Mouse (Mus musculus) lung, embryonic 14.5 days (tissue): ENCODE data around the gene Fbxo11. TPM values are rescaled to one million over a fixed set of nuclear protein-coding genes. Genes with fewer than 3 reads are reported as not detected.

Source experiments
- ATAC-seq: fragments of 200-750 bp; cut with Nextera tagmentation; 2 replicates; pipeline ENCODE4 v1.8.0; 2017; ENCODE audit warnings: mild to moderate bottlenecking, moderate TSS enrichment, moderate library complexity; ENCODE audit not compliant: insufficient read depth
- DNase-seq: peaks from one replicate; pipeline ENCODE4 v3.0.0-alpha.2; 2015
- H3K27ac ChIP-seq: fragments of 300-500 bp; sonication (generic); 2 replicates; pipeline ENCODE4 v1.5.1; 2014; ENCODE audit warnings: low read depth, mild to moderate bottlenecking, moderate library complexity
- H3K27me3 ChIP-seq: fragments of 300-500 bp; sonication (generic); 2 replicates; pipeline ENCODE4 v1.6.1; 2014; ENCODE audit warnings: low read length, control low read depth; ENCODE audit not compliant: insufficient read depth
- H3K36me3 ChIP-seq: fragments of 300-500 bp; sonication (generic); 2 replicates; pipeline ENCODE4 v1.6.1; 2014; ENCODE audit warnings: control low read depth; ENCODE audit not compliant: insufficient read depth
- H3K4me1 ChIP-seq: fragments of 300-500 bp; sonication (generic); 2 replicates; pipeline ENCODE4 v1.6.1; 2014; ENCODE audit warnings: antibody characterized with exemption, control low read depth; ENCODE audit not compliant: insufficient read depth
- H3K4me2 ChIP-seq: fragments of 300-500 bp; sonication (generic); 2 replicates; pipeline ENCODE4 v1.6.1; 2014; ENCODE audit warnings: mild to moderate bottlenecking
- H3K4me3 ChIP-seq: fragments of 300-500 bp; sonication (generic); 2 replicates; pipeline ENCODE4 v1.5.1; 2014; ENCODE audit warnings: low read depth, low read length
- H3K9ac ChIP-seq: fragments of 300-500 bp; sonication (generic); 2 replicates; pipeline ENCODE4 v1.6.1; 2014
- H3K9me3 ChIP-seq: fragments of 300-500 bp; sonication (generic); 2 replicates; pipeline ENCODE4 v1.6.1; 2016; ENCODE audit warnings: low read depth, low read length, control low read depth
- CTCF ChIP-seq: IDR thresholded peaks from 2 replicates; pipeline ENCODE4 v1.5.1; 2016; ENCODE audit warnings: antibody characterized with exemption, low read depth
- WGBS: fragments of 180-500 bp; shearing (Covaris S2); extraction: QIAGEN DNeasy Blood & Tissue Kit; methylation state at CpG from one replicate; pipeline ENCODE4 v1.1.7; 2014; 5-methylcytosine and 5-hydroxymethylcytosine counted together
- polyA plus RNA-seq: library from polyadenylated mRNA; unstranded; fragments of >200 nt; fragmentation: Nextera tagmentation; extraction: Ambion mirVana; gene quantifications from 2 replicates; pipeline ENCODE4 v1.2.1, GENCODE M21; 2014

Gene Fbxo11
- polyA plus RNA-seq, 1 experiment from 2014 or later, result 27.1 TPM

GRCm38 (mm10) chr17:88058280-88058679, 6.8 kb downstream of the Fbxo11 start:
- DNase-seq, result no peak
- TF ChIP-seq CTCF, result no peak
- Histone ChIP-seq H3K4me2 (no peak overlapping the region), H3K27ac (no peak overlapping the region), H3K9me3 (no peaks in the 10 kb centered on the region), H3K36me3 (no peaks in the 10 kb centered on the region), H3K27me3 (no peaks in the 10 kb centered on the region), H3K4me3 (no peak overlapping the region), H3K9ac (no peak overlapping the region), H3K4me1 (peaks cover 9% of the 10 kb centered on the region; the same call in 1 of the 2 replicates)
- WGBS, result 41% methylated on average over 2 of the region's 2 CpGs
- no peak for ATAC-seq

GRCm38 (mm10) chr17:88057846-88058245, 7.2 kb downstream of the Fbxo11 start:
- ATAC-seq (no peak), DNase-seq (peak; percentile 50)
- Histone ChIP-seq H3K27ac (no peak overlapping the region), H3K9ac (no peak overlapping the region), H3K9me3 (no peaks in the 10 kb centered on the region), H3K4me1 (peaks cover 7% of the 10 kb centered on the region; the same call in 1 of the 2 replicates), H3K27me3 (no peaks in the 10 kb centered on the region), H3K4me2 (no peak overlapping the region), H3K4me3 (no peak overlapping the region), H3K36me3 (no peaks in the 10 kb centered on the region)
- no peak for TF ChIP-seq CTCF
- WGBS, result 85% methylated on average over 1 of the region's 1 CpGs

GRCm38 (mm10) chr17:88051679-88052078, 13.4 kb downstream of the Fbxo11 start:
- H3K27ac ChIP-seq, result no peak overlapping the region
- no peak for ATAC-seq
- no peak overlapping the region for H3K9ac ChIP-seq
- DNase-seq, result no peak
- H3K36me3 ChIP-seq, result no peaks in the 10 kb centered on the region
- no peak overlapping the region for H3K4me3 ChIP-seq
- TF ChIP-seq CTCF, result no peak
- no peak overlapping the region for H3K4me2 ChIP-seq
- 72% methylated on average over 4 of the region's 4 CpGs for WGBS
- H3K9me3 ChIP-seq, result no peaks in the 10 kb centered on the region
- no peaks in the 10 kb centered on the region for H3K27me3 ChIP-seq
- H3K4me1 ChIP-seq, result 0 out of 2 replicates have a peak, but pooled peaks cover 3% of the 10 kb centered on the region

- H3K4me2 ChIP-seq, result no peak overlapping the region
- no peak for TF ChIP-seq CTCF
- no peak overlapping the region for H3K4me3 ChIP-seq
- H3K9me3 ChIP-seq, result no peaks in the 10 kb centered on the region
- no peak for ATAC-seq
- DNase-seq, result no peak
- no peaks in the 10 kb centered on the region for H3K4me1 ChIP-seq
- 68% methylated on average over 1 of the region's 1 CpGs for WGBS
- no peaks in the 10 kb centered on the region for H3K27me3 ChIP-seq
- no peaks in the 10 kb centered on the region for H3K36me3 ChIP-seq
- no peak overlapping the region for H3K9ac ChIP-seq
- no peak overlapping the region for H3K27ac ChIP-seq
These were observed 14.2 kb downstream of the Fbxo11 start for GRCm38 (mm10) chr17:88050892-88051291.

- DNase-seq, result no peak
- Histone ChIP-seq H3K36me3 (no peaks in the 10 kb centered on the region), H3K4me3 (no peak overlapping the region), H3K9ac (no peak overlapping the region), H3K27ac (no peak overlapping the region), H3K9me3 (no peaks in the 10 kb centered on the region), H3K4me2 (no peak overlapping the region), H3K27me3 (no peaks in the 10 kb centered on the region), H3K4me1 (0 out of 2 replicates have a peak, but pooled peaks cover 3% of the 10 kb centered on the region)
- no peak for ATAC-seq
- TF ChIP-seq CTCF, result no peak
- WGBS, result 85% methylated on average over 2 of the region's 2 CpGs
These were observed 14.8 kb downstream of the Fbxo11 start for GRCm38 (mm10) chr17:88050318-88050717.

GRCm38 (mm10) chr17:88042099-88043086, 22.7 kb downstream of the Fbxo11 start:
- peak; percentile 12 for DNase-seq
- Histone ChIP-seq H3K27ac (no peak overlapping the region), H3K9me3 (no peaks in the 10 kb centered on the region), H3K4me3 (no peak overlapping the region), H3K27me3 (no peaks in the 10 kb centered on the region), H3K36me3 (0 out of 2 replicates have a peak, but pooled peaks cover 7% of the 10 kb centered on the region), H3K9ac (no peak overlapping the region), H3K4me2 (no peak overlapping the region), H3K4me1 (0 out of 2 replicates have a peak, but pooled peaks cover 5% of the 10 kb centered on the region)
- ATAC-seq, result peak; percentile 70
- WGBS, result 59% methylated on average over 12 of the region's 12 CpGs
- no peak for TF ChIP-seq CTCF

GRCm38 (mm10) chr17:88040810-88041209, 24.3 kb downstream of the Fbxo11 start:
- TF ChIP-seq CTCF, result no peak
- Histone ChIP-seq H3K4me1 (0 out of 2 replicates have a peak, but pooled peaks cover 5% of the 10 kb centered on the region), H3K27ac (no peak overlapping the region), H3K36me3 (0 out of 2 replicates have a peak, but pooled peaks cover 7% of the 10 kb centered on the region), H3K9ac (no peak overlapping the region), H3K4me3 (no peak overlapping the region), H3K4me2 (no peak overlapping the region), H3K9me3 (no peaks in the 10 kb centered on the region), H3K27me3 (no peaks in the 10 kb centered on the region)
- DNase-seq, result no peak
- ATAC-seq, result no peak
- 54% methylated on average over 5 of the region's 5 CpGs for whole genome bisulfite sequencing
